Mouse (Mus musculus): Measurements from ENCODE around the gene Fbxo17. TPM values are rescaled to one million over a fixed set of nuclear protein-coding genes. Genes with fewer than 3 reads are reported as not detected.
A peak's percentile ranks its signal among the peaks of the same experiment; 100 is the strongest.
"Not testable (repeated sequence)": the region's sequence is repeated elsewhere in the genome, so short reads cannot be mapped to it uniquely, and the experiment has no call there.

The Fbxo17 gene
- polyA plus RNA-seq (2014; fragmentation: Nextera tagmentation; extraction: Ambion mirVana) = 8.3 and 9.9 TPM in 2 replicates

DNA sequence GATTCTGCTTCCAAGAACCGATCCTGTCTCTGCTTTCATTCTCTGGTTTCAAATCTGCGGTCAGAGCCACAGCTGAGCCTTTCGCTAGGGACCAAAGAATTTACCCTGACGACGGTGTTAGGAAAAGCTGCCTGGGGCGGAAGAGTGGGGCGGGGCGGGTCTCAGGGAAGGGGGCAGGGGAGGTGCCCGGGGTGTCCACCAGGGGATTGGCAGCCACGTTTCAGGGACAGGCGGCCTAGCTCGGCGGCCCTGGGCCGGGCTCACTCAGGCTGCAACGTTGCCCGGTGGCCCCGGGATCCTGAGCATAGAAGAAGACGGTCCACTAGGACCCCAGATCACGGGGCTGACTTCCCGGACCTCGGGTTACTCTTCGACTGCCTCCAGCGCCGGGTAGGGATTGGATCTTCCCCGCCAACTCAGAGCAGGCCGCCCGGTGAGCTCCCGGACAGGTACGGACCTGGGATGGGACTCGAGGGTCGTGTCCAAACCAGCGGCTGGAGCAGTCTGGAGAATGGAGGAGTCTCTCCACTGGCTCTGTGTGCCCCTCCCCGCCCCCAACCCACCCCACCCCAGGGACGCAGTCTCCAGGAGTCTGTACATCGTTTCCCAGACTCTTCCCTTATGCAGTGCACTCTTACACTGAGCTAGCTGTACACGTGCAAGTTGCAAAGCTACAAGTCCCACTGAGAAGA is at the start of gene Fbxo17:
TSS of gene Fbxo17 (plus strand) at position 215 of the 692 bp plus-strand sequence.
- Histone ChIP-seq H3K9ac (ENCODE audit: low read length) (peak within 1 kb of the TSS; percentile 70), H3K27me3 (ENCODE audit: control insufficient read depth, insufficient read depth, low read length) (no peaks in the 10 kb centered on the region), H3K36me3 (ENCODE audit: control insufficient read depth, insufficient read depth, low read length) (no peaks in the 10 kb centered on the region), H3K4me2 (ENCODE audit: low read depth, low read length, severe bottlenecking) (peak within 1 kb of the TSS; percentile 71), H3K27ac (ENCODE audit: low read depth, low read length) (no peak within 1 kb of the TSS), H3K4me3 (ENCODE audit: low read depth, low read length) (peak within 1 kb of the TSS; percentile 41), H3K9me3 (ENCODE audit: control insufficient read depth, low read length) (no peaks in the 10 kb centered on the region), H3K4me1 (replicated peaks; ENCODE audit: control insufficient read depth, insufficient read depth, low read length) (0 out of 2 replicates have a peak, but pooled peaks cover 2% of the 10 kb centered on the region)
- ATAC-seq (replicated peaks; ENCODE audit: low FRiP score) = peak; percentile 74
- peak; percentile 88 for DNase-seq (ENCODE audit: low spot score)
- WGBS = 2% methylated on average over 36 of the region's 36 CpGs

DNA sequence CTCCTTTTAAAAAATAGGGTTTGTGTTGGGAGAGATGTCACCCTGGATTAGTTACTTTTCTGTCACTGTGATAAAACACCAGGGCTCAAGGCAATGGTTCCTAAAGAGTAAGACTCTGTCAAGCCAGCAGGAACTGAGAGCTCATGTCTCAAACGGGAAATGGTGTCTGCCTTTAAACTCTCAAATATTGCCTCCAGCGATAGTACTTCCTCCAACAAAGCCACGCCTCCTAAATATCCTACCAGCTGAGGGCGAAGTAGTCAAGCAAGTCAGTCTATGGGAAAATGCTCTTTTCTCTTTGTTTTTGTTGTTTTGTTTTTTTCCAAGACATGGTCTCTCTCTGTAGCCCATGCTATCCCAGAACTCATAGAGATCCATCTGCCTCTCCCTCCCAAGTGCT is 45.4 kb upstream of the Fbxo17 start:
- no peak overlapping the region for H3K4me2 ChIP-seq (ENCODE audit: low read depth, low read length, severe bottlenecking)
- no peaks in the 10 kb centered on the region for H3K4me1 ChIP-seq (replicated peaks; ENCODE audit: control insufficient read depth, insufficient read depth, low read length)
- ATAC-seq (replicated peaks; ENCODE audit: low FRiP score) (no peak), DNase-seq (ENCODE audit: low spot score) (no peak)
- H3K36me3 ChIP-seq (ENCODE audit: control insufficient read depth, insufficient read depth, low read length) = no peaks in the 10 kb centered on the region
- H3K27me3 ChIP-seq (ENCODE audit: control insufficient read depth, insufficient read depth, low read length) = no peaks in the 10 kb centered on the region
- no peak overlapping the region for H3K27ac ChIP-seq (ENCODE audit: low read depth, low read length)
- no peaks in the 10 kb centered on the region for H3K9me3 ChIP-seq (ENCODE audit: control insufficient read depth, low read length)
- H3K4me3 ChIP-seq (ENCODE audit: low read depth, low read length) = no peak overlapping the region
- 77% methylated on average over 4 of the region's 4 CpGs for WGBS
- H3K9ac ChIP-seq (ENCODE audit: low read length) = no peak overlapping the region

GRCm38 (mm10) chr7:28672276-28672675 is 44.3 kb upstream of the Fbxo17 start:
- no peaks in the 10 kb centered on the region for H3K36me3 ChIP-seq (ENCODE audit: control insufficient read depth, insufficient read depth, low read length)
- H3K4me1 ChIP-seq (replicated peaks; ENCODE audit: control insufficient read depth, insufficient read depth, low read length) = no peaks in the 10 kb centered on the region
- no peaks in the 10 kb centered on the region for H3K9me3 ChIP-seq (ENCODE audit: control insufficient read depth, low read length)
- H3K27ac ChIP-seq (ENCODE audit: low read depth, low read length) = no peak overlapping the region
- H3K9ac ChIP-seq (ENCODE audit: low read length) = no peak overlapping the region
- ATAC-seq (replicated peaks; ENCODE audit: low FRiP score) (no peak), DNase-seq (ENCODE audit: low spot score) (no peak)
- H3K4me2 ChIP-seq (ENCODE audit: low read depth, low read length, severe bottlenecking) = no peak overlapping the region
- H3K4me3 ChIP-seq (ENCODE audit: low read depth, low read length) = no peak overlapping the region
- H3K27me3 ChIP-seq (ENCODE audit: control insufficient read depth, insufficient read depth, low read length) = no peaks in the 10 kb centered on the region
- 86% methylated on average over 5 of the region's 5 CpGs for WGBS

DNA sequence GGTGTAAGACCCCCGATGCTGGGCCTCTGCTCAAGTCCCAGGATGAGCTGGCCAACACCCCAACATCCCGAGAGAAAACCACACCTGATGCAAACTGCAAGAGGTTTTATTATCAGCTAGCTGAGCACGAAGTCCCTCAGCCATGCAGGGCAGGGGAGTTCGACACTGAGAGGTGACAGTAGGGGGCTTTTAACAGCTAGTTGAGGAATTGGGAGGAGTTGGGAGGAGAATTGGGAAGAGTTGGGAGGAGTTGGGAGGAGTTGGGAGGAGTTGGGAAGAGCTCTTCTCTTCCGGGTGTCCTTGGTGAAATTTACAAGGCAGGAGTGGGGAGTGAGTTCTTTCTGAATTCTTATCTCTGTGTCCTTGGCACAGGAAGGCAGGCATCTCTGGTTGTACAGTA is 43.8 kb upstream of the Fbxo17 start:
- not testable (repeated sequence) for DNase-seq (ENCODE audit: low spot score); H3K4me2 ChIP-seq (ENCODE audit: low read depth, low read length, severe bottlenecking); H3K9ac ChIP-seq (ENCODE audit: low read length); H3K9me3 ChIP-seq (ENCODE audit: control insufficient read depth, low read length); H3K4me1 ChIP-seq (replicated peaks; ENCODE audit: control insufficient read depth, insufficient read depth, low read length); H3K36me3 ChIP-seq (ENCODE audit: control insufficient read depth, insufficient read depth, low read length); ATAC-seq (replicated peaks; ENCODE audit: low FRiP score); H3K27me3 ChIP-seq (ENCODE audit: control insufficient read depth, insufficient read depth, low read length); H3K27ac ChIP-seq (ENCODE audit: low read depth, low read length); H3K4me3 ChIP-seq (ENCODE audit: low read depth, low read length)
- 72% methylated on average over 5 of the region's 5 CpGs for WGBS

- ATAC-seq (replicated peaks; ENCODE audit: low FRiP score) (no peak), DNase-seq (ENCODE audit: low spot score) (no peak)
- no peaks in the 10 kb centered on the region for H3K36me3 ChIP-seq (ENCODE audit: control insufficient read depth, insufficient read depth, low read length)
- no peak overlapping the region for H3K27ac ChIP-seq (ENCODE audit: low read depth, low read length)
- H3K4me3 ChIP-seq (ENCODE audit: low read depth, low read length) = no peak overlapping the region
- H3K4me1 ChIP-seq (replicated peaks; ENCODE audit: control insufficient read depth, insufficient read depth, low read length) = no peaks in the 10 kb centered on the region
- 78% methylated on average over 9 of the region's 9 CpGs for WGBS
- no peaks in the 10 kb centered on the region for H3K9me3 ChIP-seq (ENCODE audit: control insufficient read depth, low read length)
- H3K4me2 ChIP-seq (ENCODE audit: low read depth, low read length, severe bottlenecking) = no peak overlapping the region
- no peaks in the 10 kb centered on the region for H3K27me3 ChIP-seq (ENCODE audit: control insufficient read depth, insufficient read depth, low read length)
- H3K9ac ChIP-seq (ENCODE audit: low read length) = no peak overlapping the region
These were observed 41.6 kb upstream of the Fbxo17 start for GRCm38 (mm10) chr7:28674994-28675393.

GRCm38 (mm10) chr7:28675746-28676145 is 40.9 kb upstream of the Fbxo17 start:
- Histone ChIP-seq H3K4me3 (ENCODE audit: low read depth, low read length) (no peak overlapping the region), H3K4me2 (ENCODE audit: low read depth, low read length, severe bottlenecking) (no peak overlapping the region), H3K27me3 (ENCODE audit: control insufficient read depth, insufficient read depth, low read length) (no peaks in the 10 kb centered on the region), H3K4me1 (replicated peaks; ENCODE audit: control insufficient read depth, insufficient read depth, low read length) (no peaks in the 10 kb centered on the region), H3K36me3 (ENCODE audit: control insufficient read depth, insufficient read depth, low read length) (no peaks in the 10 kb centered on the region), H3K9ac (ENCODE audit: low read length) (no peak overlapping the region), H3K9me3 (ENCODE audit: control insufficient read depth, low read length) (no peaks in the 10 kb centered on the region), H3K27ac (ENCODE audit: low read depth, low read length) (no peak overlapping the region)
- no peak for DNase-seq (ENCODE audit: low spot score)
- ATAC-seq (replicated peaks; ENCODE audit: low FRiP score) = no peak
- 54% methylated on average over 11 of the region's 11 CpGs for WGBS

GRCm38 (mm10) chr7:28676811-28677541 is 39.6 kb upstream of the Fbxo17 start:
- ATAC-seq (replicated peaks; ENCODE audit: low FRiP score) = no peak
- H3K4me3 ChIP-seq (ENCODE audit: low read depth, low read length) = no peak overlapping the region
- H3K4me2 ChIP-seq (ENCODE audit: low read depth, low read length, severe bottlenecking) = no peak overlapping the region
- no peak for DNase-seq (ENCODE audit: low spot score)
- H3K27me3 ChIP-seq (ENCODE audit: control insufficient read depth, insufficient read depth, low read length) = no peaks in the 10 kb centered on the region
- H3K9ac ChIP-seq (ENCODE audit: low read length) = no peak overlapping the region
- no peaks in the 10 kb centered on the region for H3K36me3 ChIP-seq (ENCODE audit: control insufficient read depth, insufficient read depth, low read length)
- no peaks in the 10 kb centered on the region for H3K4me1 ChIP-seq (replicated peaks; ENCODE audit: control insufficient read depth, insufficient read depth, low read length)
- 85% methylated on average over 13 of the region's 13 CpGs for WGBS
- no peak overlapping the region for H3K27ac ChIP-seq (ENCODE audit: low read depth, low read length)
- H3K9me3 ChIP-seq (ENCODE audit: control insufficient read depth, low read length) = no peaks in the 10 kb centered on the region

DNA sequence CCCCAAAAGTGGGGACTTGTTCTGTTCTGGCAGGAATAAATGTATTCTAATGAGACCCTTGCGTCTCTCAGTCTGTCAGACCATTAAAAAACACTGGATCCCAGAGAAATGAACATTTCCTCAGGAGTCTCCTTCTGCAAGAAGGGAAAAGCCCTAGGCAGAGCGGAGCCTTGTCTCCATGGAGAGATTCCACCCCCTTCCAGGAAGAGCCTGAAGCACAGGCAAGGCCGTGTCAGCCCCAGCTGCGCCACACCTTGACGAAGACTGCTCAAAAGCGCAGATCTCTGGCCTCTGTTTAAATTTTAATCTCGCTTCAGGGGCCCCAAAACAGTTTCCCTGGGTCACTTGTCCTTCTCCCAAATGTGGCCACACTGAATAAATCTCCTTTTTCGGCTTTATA is 39.0 kb upstream of the Fbxo17 start:
- Histone ChIP-seq H3K9me3 (ENCODE audit: control insufficient read depth, low read length) (no peaks in the 10 kb centered on the region), H3K4me2 (ENCODE audit: low read depth, low read length, severe bottlenecking) (no peak overlapping the region), H3K36me3 (ENCODE audit: control insufficient read depth, insufficient read depth, low read length) (no peaks in the 10 kb centered on the region), H3K4me3 (ENCODE audit: low read depth, low read length) (no peak overlapping the region), H3K9ac (ENCODE audit: low read length) (no peak overlapping the region), H3K27ac (ENCODE audit: low read depth, low read length) (no peak overlapping the region), H3K27me3 (ENCODE audit: control insufficient read depth, insufficient read depth, low read length) (no peaks in the 10 kb centered on the region), H3K4me1 (replicated peaks; ENCODE audit: control insufficient read depth, insufficient read depth, low read length) (no peaks in the 10 kb centered on the region)
- WGBS = 86% methylated on average over 8 of the region's 8 CpGs
- no peak for DNase-seq (ENCODE audit: low spot score)
- ATAC-seq (replicated peaks; ENCODE audit: low FRiP score) = no peak
